Mouse (Mus musculus) E14TG2a.4 (cell line): Measurements from ENCODE around the gene Dcxr.

Experiments
- CTCF ChIP-seq: conservative IDR thresholded peaks from 2 replicates; pipeline ENCODE4 v1.5.1; 2014; ENCODE audit warnings: low read length
- NANOG ChIP-seq: IDR thresholded peaks from 2 replicates; pipeline ENCODE4 v1.6.1; 2014; ENCODE audit warnings: borderline replicate concordance, low read length, mixed read lengths
- POU5F1 ChIP-seq: IDR thresholded peaks from 2 replicates; pipeline ENCODE4 v1.6.1; 2014; ENCODE audit warnings: low read length, borderline replicate concordance

DNA sequence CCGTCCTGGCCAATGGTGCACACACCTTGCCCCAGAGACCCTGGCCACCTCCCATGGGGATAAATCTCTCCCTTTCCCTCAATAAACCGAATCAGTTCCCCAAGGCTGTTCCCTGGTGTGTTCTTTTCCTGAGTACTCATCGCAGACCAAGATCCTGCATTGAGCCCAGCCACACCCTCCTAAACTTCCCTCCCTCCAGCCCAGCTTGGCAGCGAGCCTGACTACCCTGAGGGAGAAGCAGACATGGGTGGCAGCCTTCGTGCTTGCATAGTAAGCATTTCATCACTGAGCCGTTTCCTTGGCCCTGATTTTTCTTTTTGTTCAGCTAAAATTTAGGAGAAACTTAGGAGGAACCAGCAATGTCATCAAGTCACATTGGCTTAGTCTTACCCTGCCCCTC lies 6.4 kb upstream of the Dcxr start:
- TF ChIP-seq CTCF (no peak), NANOG (no peak), POU5F1 (no peak)
